Mouse (Mus musculus) CH12.LX (cell line): Measurements from ENCODE around the gene Tmem266. TPM values are rescaled to one million over a fixed set of nuclear protein-coding genes. Genes with fewer than 3 reads are reported as not detected.

Experiments used
- DNase-seq: peaks from one replicate; pipeline ENCODE4 v3.0.0-alpha.2; 2013; ENCODE audit errors: extremely low read depth
- H3K27ac ChIP-seq: 2 replicates; pipeline ENCODE4 v1.5.1; 2012; ENCODE audit warnings: low read depth, mild to moderate bottlenecking, control low read depth, moderate library complexity; ENCODE audit not compliant: insufficient read depth
- H3K27me3 ChIP-seq: replicated peaks from 2 replicates; pipeline ENCODE3; 2012; ENCODE audit warnings: inconsistent platforms
- H3K36me3 ChIP-seq, 2 experiments: replicated peaks in 1 of 2; 2 replicates each; pipeline versions ENCODE3 to v1.6.1; 2012; ENCODE audit warnings: inconsistent platforms in 1 of 2, low read length in 1 of 2, mild to moderate bottlenecking in 1 of 2, mixed read lengths in 1 of 2, moderate library complexity in 1 of 2; ENCODE audit not compliant: control insufficient read depth in 1 of 2, insufficient read depth in 1 of 2
- H3K4me1 ChIP-seq, 2 experiments: 2 replicates each; pipeline ENCODE4 v1.6.1; 2012; ENCODE audit warnings: inconsistent platforms in 1 of 2, moderate library complexity in 1 of 2; ENCODE audit not compliant: insufficient read depth in 2 of 2, control insufficient read depth in 1 of 2
- H3K4me2 ChIP-seq: 2 replicates; pipeline ENCODE4 v1.6.1; 2012; ENCODE audit warnings: low read depth, mild to moderate bottlenecking, control low read depth; ENCODE audit not compliant: poor library complexity, insufficient read depth, severe bottlenecking
- H3K4me3 ChIP-seq, 3 experiments: fragments of 150-350 bp in 1 of 3; sonication (generic) in 1 of 3; replicated peaks in 1 of 3; 2 replicates each; pipeline versions ENCODE3 to v1.5.1; 2011 to 2012; ENCODE audit warnings: low read depth in 2 of 3, low read length in 2 of 3, mild to moderate bottlenecking in 2 of 3, moderate library complexity in 2 of 3, control low read depth in 1 of 3, improper control_type of control experiment in 1 of 3, inconsistent platforms in 1 of 3, mixed read lengths in 1 of 3; ENCODE audit not compliant: poor library complexity in 1 of 3
- H3K79me2 ChIP-seq: replicated peaks from 2 replicates; pipeline ENCODE4 v1.6.1; 2012; ENCODE audit warnings: mild to moderate bottlenecking, moderate library complexity; ENCODE audit not compliant: control insufficient read depth, poor library complexity, insufficient read depth, severe bottlenecking; ENCODE audit errors: extremely low read depth
- H3K9ac ChIP-seq: 2 replicates; pipeline ENCODE4 v1.6.1; 2012; ENCODE audit warnings: low read depth, mild to moderate bottlenecking, control low read depth, moderate library complexity; ENCODE audit not compliant: insufficient read depth
- H3K9me3 ChIP-seq: replicated peaks from 2 replicates; pipeline ENCODE3; 2012; ENCODE audit warnings: low read length, inconsistent platforms, mixed read lengths
- BHLHE40 ChIP-seq: IDR thresholded peaks from 2 replicates; pipeline ENCODE4 v1.6.1; 2011; ENCODE audit warnings: mild to moderate bottlenecking, low read depth, low read length, improper control_type of control experiment
- CTCF ChIP-seq, 2 experiments: IDR thresholded peaks in 1 of 2; conservative IDR thresholded peaks in 1 of 2; 2 replicates each; pipeline ENCODE4 v1.5.1; 2011 to 2012; ENCODE audit warnings: low read depth in 2 of 2, low read length in 2 of 2, improper control_type of control experiment in 1 of 2, inconsistent platforms in 1 of 2, mild to moderate bottlenecking in 1 of 2, moderate library complexity in 1 of 2
- E2F4 ChIP-seq: IDR thresholded peaks from 2 replicates; pipeline ENCODE4 v1.6.1; 2011; ENCODE audit warnings: low read depth, low read length, improper control_type of control experiment; ENCODE audit not compliant: insufficient replicate concordance
- ETS1 ChIP-seq: conservative IDR thresholded peaks from 2 replicates; pipeline ENCODE4 v1.6.1; 2012; ENCODE audit warnings: low read depth, mild to moderate bottlenecking, inconsistent platforms, low read length, improper control_type of control experiment, moderate library complexity
- JUND ChIP-seq: conservative IDR thresholded peaks from 2 replicates; pipeline ENCODE4 v1.6.1; 2011; ENCODE audit warnings: low read depth, low read length, improper control_type of control experiment
- KAT2A ChIP-seq: IDR thresholded peaks from 2 replicates; pipeline ENCODE4 v1.6.1; 2012; ENCODE audit warnings: low read length, improper control_type of control experiment, inconsistent platforms; ENCODE audit not compliant: insufficient replicate concordance
- MAFK ChIP-seq: IDR thresholded peaks from 2 replicates; pipeline ENCODE4 v1.6.1; 2011; ENCODE audit warnings: low read length, improper control_type of control experiment; ENCODE audit not compliant: insufficient replicate concordance
- MYC ChIP-seq: IDR thresholded peaks from 2 replicates; pipeline ENCODE4 v1.6.1; 2011; ENCODE audit warnings: low read depth, mild to moderate bottlenecking, improper control_type of control experiment, low read length
- POLR2A ChIP-seq: IDR thresholded peaks from 2 replicates; pipeline ENCODE4 v1.6.1; 2011; ENCODE audit warnings: low read depth, mild to moderate bottlenecking, improper control_type of control experiment, low read length
- POLR2AphosphoS2 ChIP-seq: IDR thresholded peaks from 2 replicates; pipeline ENCODE4 v1.6.1; 2011; ENCODE audit warnings: low read depth, low read length, improper control_type of control experiment
- RAD21 ChIP-seq: IDR thresholded peaks from 2 replicates; pipeline ENCODE4 v1.6.1; 2011; ENCODE audit warnings: low read depth, mild to moderate bottlenecking, low read length, improper control_type of control experiment, moderate library complexity
- SMC3 ChIP-seq: IDR thresholded peaks from 2 replicates; pipeline ENCODE4 v1.6.1; 2011; ENCODE audit warnings: low read depth, low read length, improper control_type of control experiment
- UBTF ChIP-seq: IDR thresholded peaks from 2 replicates; pipeline ENCODE4 v1.6.1; 2012; ENCODE audit warnings: low read depth, mild to moderate bottlenecking, inconsistent platforms, low read length, improper control_type of control experiment, moderate library complexity
- ZC3H11A ChIP-seq: IDR thresholded peaks from 2 replicates; pipeline ENCODE4 v1.6.1; 2012; ENCODE audit warnings: low read depth, mild to moderate bottlenecking, inconsistent platforms, low read length, improper control_type of control experiment
- ZMIZ1 ChIP-seq: IDR thresholded peaks from 2 replicates; pipeline ENCODE4 v1.6.1; 2012; ENCODE audit warnings: low read depth, mild to moderate bottlenecking, inconsistent platforms, low read length, improper control_type of control experiment
- ZNF384 ChIP-seq: IDR thresholded peaks from 2 replicates; pipeline ENCODE4 v1.6.1; 2012; ENCODE audit warnings: low read depth, low read length, improper control_type of control experiment, inconsistent platforms
- dilution Hi-C: fragments of 300-500 bp; cut with MboI; formaldehyde crosslinking; loops from 2 replicates; pipeline ENCODE4 v1.14.3; 2020; ENCODE audit warnings: low sequenced_read_pairs; ENCODE audit not compliant: extremely low pct_unique_long_range_greater_than_20kb, extremely low pct_ligation_motif_present
- in situ Hi-C: fragments of 300-500 bp; cut with MboI; formaldehyde crosslinking; loops from 3 replicates; pipeline ENCODE4 v1.14.3; 2019; ENCODE audit warnings: low sequenced_read_pairs, low pct_ligation_motif_present, low pct_unique_long_range_greater_than_20kb, mixed read lengths
- polyA plus RNA-seq: library from polyadenylated mRNA; unstranded; fragments of >175 nt; gene quantifications from 2 replicates; pipeline ENCODE4 v1.2.1, GENCODE M21; 2012; ENCODE audit warnings: low read depth; ENCODE audit not compliant: insufficient read length
- total RNA-seq, 2 experiments: library from RNA; depleted of rRNA; stranded (reverse); fragments of 300-350 nt in 1 of 2; fragments of >200 nt in 1 of 2; gene quantifications; 2 replicates each; pipeline ENCODE4 v1.2.3; 2012 to 2014

Tmem266 gene
- total and polyA plus RNA-seq, 3 experiments = not detected

- Histone ChIP-seq H3K4me2 (0 out of 2 replicates have a peak overlapping the region, but pooled peaks have one; percentile 94), H3K36me3 (no peaks in the 10 kb centered on the region), H3K27ac (no peak overlapping the region), H3K27me3 (peaks cover 63% of the 10 kb centered on the region), H3K9ac (no peak overlapping the region), H3K79me2 (no peaks in the 10 kb centered on the region), H3K4me1 (peaks cover 6 to 35% of the 10 kb centered on the region in 2 experiments), H3K9me3 (no peaks in the 10 kb centered on the region), H3K4me3 (no peak overlapping the region)
- dilution Hi-C loops = no loop called here
- in situ Hi-C loops = loop anchor here (5.0 kb wide), 1 partner anchor 67 kb away; no protein-coding TSS in a partner anchor
- no peak for DNase-seq
- TF ChIP-seq POLR2AphosphoS2 (no peak), ETS1 (no peak), POLR2A (no peak), SMC3 (no peak), JUND (no peak), E2F4 (no peak), ZMIZ1 (no peak), KAT2A (no peak), ZC3H11A (no peak), MYC (no peak), CTCF (conservative IDR thresholded peaks at IDR 0.05 in 1 of 2, IDR thresholded peaks at IDR 0.05 in 1 of 2; ENCODE audit: low read depth in 2 of 2, low read length in 2 of 2) (no peak)
Observed at GRCm38 (mm10) chr9:55325061-55325460, 1.7 kb upstream of the Tmem266 start.

DNA sequence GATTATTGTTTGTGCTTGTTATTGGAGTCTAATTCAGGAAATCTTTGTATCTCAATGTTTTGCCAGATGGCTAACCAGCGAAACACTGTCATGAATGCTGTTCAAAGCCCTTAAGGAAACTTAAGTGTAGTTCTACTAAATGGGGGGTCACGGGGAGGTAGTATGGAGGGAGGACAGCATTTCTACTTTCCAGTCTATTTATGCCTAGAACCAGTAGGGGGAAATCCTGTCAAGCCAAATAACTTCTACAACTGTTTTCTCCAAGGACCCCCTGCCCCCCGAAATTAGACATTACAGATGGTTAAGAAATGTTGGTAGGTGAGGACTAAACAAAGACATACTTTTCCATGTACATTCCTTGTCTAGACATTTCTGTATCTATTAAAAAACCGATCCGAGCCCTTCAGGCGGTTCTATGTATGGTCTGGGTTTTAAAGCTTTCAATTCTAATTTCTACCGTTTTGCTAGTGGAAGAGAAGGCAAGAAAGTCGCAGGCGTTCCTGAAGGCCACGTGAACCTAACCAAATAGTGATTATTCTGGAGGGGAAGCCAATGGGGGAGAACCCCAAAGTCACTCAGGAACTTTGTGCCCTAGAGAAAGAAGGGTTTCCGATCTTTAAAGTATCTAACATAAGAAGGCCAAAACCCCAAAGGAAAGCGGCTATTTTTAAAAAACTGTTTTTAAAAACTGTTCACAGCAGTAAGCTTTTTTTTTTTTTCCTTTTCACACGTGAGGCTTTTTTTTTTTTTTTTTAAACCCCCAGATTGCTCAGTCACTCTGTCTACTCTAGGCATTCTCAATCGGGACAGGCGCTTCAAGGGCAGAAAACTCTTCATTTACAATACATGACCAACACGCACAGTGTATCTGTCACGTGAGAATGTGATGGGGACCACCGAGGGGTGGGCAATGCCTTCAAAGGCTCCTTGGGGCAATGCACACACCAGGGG lies 874 bp upstream of the Tmem266 start:
- Histone ChIP-seq H3K36me3 (no peaks in the 10 kb centered on the region), H3K79me2 (no peaks in the 10 kb centered on the region), H3K4me3 (peak overlapping the region in 2 of 3 experiments; percentile 55 to 61), H3K27me3 (peaks cover 71% of the 10 kb centered on the region), H3K9ac (no peak overlapping the region), H3K27ac (no peak overlapping the region), H3K9me3 (no peaks in the 10 kb centered on the region), H3K4me1 (peaks cover 6 to 35% of the 10 kb centered on the region in 2 experiments), H3K4me2 (peak overlapping the region; percentile 94)
- TF ChIP-seq SMC3 (0 out of 2 replicates have a peak, but pooled peaks have one; percentile 12), MAFK (no peak), UBTF (no peak), ZNF384 (peak; percentile 84), RAD21 (peak; percentile 48), BHLHE40 (peak; percentile 92), CTCF (conservative IDR thresholded peaks at IDR 0.05 in 1 of 2, IDR thresholded peaks at IDR 0.05 in 1 of 2; ENCODE audit: low read depth in 2 of 2, low read length in 2 of 2) (peak in 1 of 2 experiments; percentile 55; a peak in 2 of 4 replicates)
- DNase-seq = peak; percentile 25
- in situ Hi-C loops (loop anchor here (5.0 kb wide), 1 partner anchor 66 kb away; no protein-coding TSS in a partner anchor), dilution Hi-C loops (no loop called here)
